Mouse (Mus musculus) liver, embryonic 11.5 days (tissue): Measurements from ENCODE around the gene Ntm. TPM values are rescaled to one million over a fixed set of nuclear protein-coding genes. Genes with fewer than 3 reads are reported as not detected.

Experiments
- ATAC-seq: fragments of 200-750 bp; cut with Nextera tagmentation; replicated peaks from 2 replicates; pipeline ENCODE4 v1.8.0; 2017; ENCODE audit warnings: moderate number of reproducible peaks, mild to moderate bottlenecking, moderate TSS enrichment, moderate library complexity; ENCODE audit not compliant: low FRiP score
- DNase-seq: peaks from one replicate; pipeline ENCODE4 v3.0.0-alpha.2; 2017; ENCODE audit warnings: low spot score
- H3K27ac ChIP-seq: fragments of 300-500 bp; sonication (generic); 2 replicates; pipeline ENCODE4 v1.5.1; 2014; ENCODE audit warnings: mild to moderate bottlenecking, low read depth, low read length, control low read depth
- H3K27me3 ChIP-seq: fragments of 300-500 bp; sonication (generic); replicated peaks from 2 replicates; pipeline ENCODE4 v1.6.1; 2014; ENCODE audit warnings: low read length, mixed read lengths; ENCODE audit not compliant: control insufficient read depth, insufficient read depth
- H3K36me3 ChIP-seq: fragments of 300-500 bp; sonication (generic); 2 replicates; pipeline ENCODE4 v1.6.1; 2014; ENCODE audit warnings: mild to moderate bottlenecking, low read length, moderate library complexity, mixed read lengths; ENCODE audit not compliant: control insufficient read depth, insufficient read depth
- H3K4me1 ChIP-seq: fragments of 300-500 bp; sonication (generic); replicated peaks from 2 replicates; pipeline ENCODE4 v1.6.1; 2014; ENCODE audit warnings: low read length, mixed read lengths; ENCODE audit not compliant: control insufficient read depth, insufficient read depth
- H3K4me2 ChIP-seq: fragments of 300-500 bp; sonication (generic); 2 replicates; pipeline ENCODE4 v1.6.1; 2014; ENCODE audit warnings: mild to moderate bottlenecking, control low read depth, moderate library complexity
- H3K4me3 ChIP-seq: fragments of 300-500 bp; sonication (generic); 2 replicates; pipeline ENCODE4 v1.5.1; 2014; ENCODE audit warnings: low read depth, low read length, control low read depth
- H3K9ac ChIP-seq: fragments of 300-500 bp; sonication (generic); 2 replicates; pipeline ENCODE4 v1.6.1; 2014; ENCODE audit warnings: low read depth, low read length, control low read depth
- H3K9me3 ChIP-seq: fragments of 300-500 bp; sonication (generic); 2 replicates; pipeline ENCODE4 v1.6.1; 2016; ENCODE audit warnings: low read length, inconsistent platforms, mixed read lengths; ENCODE audit not compliant: control insufficient read depth
- WGBS: fragments of 180-500 bp; shearing (Covaris S2); extraction: QIAGEN DNeasy Blood & Tissue Kit; methylation state at CpG from one replicate; pipeline ENCODE4 v1.1.7; 2014; 5-methylcytosine and 5-hydroxymethylcytosine counted together
- polyA plus RNA-seq: library from polyadenylated mRNA; unstranded; fragments of >200 nt; fragmentation: Nextera tagmentation; extraction: Ambion mirVana; gene quantifications from 2 replicates; pipeline ENCODE4 v1.2.1, GENCODE M21; 2014

The Ntm gene
- polyA plus RNA-seq, 1 experiment from 2014 or later = 4.4 TPM

DNA sequence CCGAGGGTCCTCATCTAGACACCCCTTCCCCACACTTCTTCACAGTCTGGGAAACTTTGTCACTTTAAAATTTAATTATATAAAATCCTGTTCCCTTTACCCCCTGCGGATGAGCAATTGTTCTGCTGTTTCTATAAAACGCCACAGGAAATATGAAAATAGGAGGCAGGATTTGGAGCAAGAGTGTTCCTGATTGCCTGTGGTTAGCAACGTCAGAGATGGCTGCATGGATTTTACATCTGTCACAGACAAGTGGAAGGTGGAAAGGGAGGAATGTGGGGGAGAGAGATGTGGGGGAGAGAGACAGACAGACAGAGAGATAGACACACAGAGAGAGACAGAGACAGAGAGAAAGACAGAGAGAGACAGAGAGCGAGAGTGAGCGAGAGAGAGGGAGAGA is 528.3 kb downstream of the Ntm start:
- Histone ChIP-seq H3K36me3 (no peaks in the 10 kb centered on the region), H3K4me3 (no peak overlapping the region), H3K4me2 (no peak overlapping the region), H3K9me3 (no peaks in the 10 kb centered on the region), H3K27ac (no peak overlapping the region), H3K4me1 (no peaks in the 10 kb centered on the region), H3K9ac (no peak overlapping the region), H3K27me3 (no peaks in the 10 kb centered on the region)
- WGBS = 38% methylated on average over 6 of the region's 6 CpGs
- no peak for DNase-seq
- no peak for ATAC-seq

- no peaks in the 10 kb centered on the region for H3K27me3 ChIP-seq
- ATAC-seq (no peak), DNase-seq (no peak)
- no peak overlapping the region for H3K4me2 ChIP-seq
- no peaks in the 10 kb centered on the region for H3K9me3 ChIP-seq
- no peak overlapping the region for H3K4me3 ChIP-seq
- no peaks in the 10 kb centered on the region for H3K4me1 ChIP-seq
- no peak overlapping the region for H3K9ac ChIP-seq
- no peaks in the 10 kb centered on the region for H3K36me3 ChIP-seq
- no peak overlapping the region for H3K27ac ChIP-seq
- 23% methylated on average over 4 of the region's 4 CpGs for WGBS
Measured at GRCm38 (mm10) chr9:29433910-29434309, 529.0 kb downstream of the Ntm start.

DNA sequence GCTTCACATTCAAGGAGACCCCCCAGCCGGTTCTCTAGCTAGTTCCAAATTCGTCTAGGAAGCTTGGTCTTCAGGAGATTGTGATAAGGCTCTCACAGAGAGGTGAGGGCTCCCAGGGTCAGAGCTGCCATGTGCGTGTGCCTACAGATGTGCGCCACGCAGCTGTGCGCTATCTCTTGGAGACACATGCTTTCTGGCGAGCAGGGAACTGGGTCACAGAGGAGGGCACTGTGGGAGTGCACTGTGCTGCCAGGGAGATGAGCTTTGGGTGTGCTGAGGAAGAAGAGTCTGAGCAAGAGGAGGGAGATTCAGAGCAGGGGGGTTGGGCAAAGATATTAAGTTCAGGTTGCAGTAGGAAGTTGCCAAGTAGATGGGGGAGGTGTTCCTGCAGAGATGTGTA is 529.8 kb downstream of the Ntm start:
- Histone ChIP-seq H3K36me3 (no peaks in the 10 kb centered on the region), H3K9ac (no peak overlapping the region), H3K4me2 (no peak overlapping the region), H3K4me1 (no peaks in the 10 kb centered on the region), H3K27me3 (no peaks in the 10 kb centered on the region), H3K9me3 (no peaks in the 10 kb centered on the region), H3K27ac (no peak overlapping the region), H3K4me3 (no peak overlapping the region)
- ATAC-seq (no peak), DNase-seq (no peak)
- 18% methylated on average over 7 of the region's 7 CpGs for WGBS

DNA sequence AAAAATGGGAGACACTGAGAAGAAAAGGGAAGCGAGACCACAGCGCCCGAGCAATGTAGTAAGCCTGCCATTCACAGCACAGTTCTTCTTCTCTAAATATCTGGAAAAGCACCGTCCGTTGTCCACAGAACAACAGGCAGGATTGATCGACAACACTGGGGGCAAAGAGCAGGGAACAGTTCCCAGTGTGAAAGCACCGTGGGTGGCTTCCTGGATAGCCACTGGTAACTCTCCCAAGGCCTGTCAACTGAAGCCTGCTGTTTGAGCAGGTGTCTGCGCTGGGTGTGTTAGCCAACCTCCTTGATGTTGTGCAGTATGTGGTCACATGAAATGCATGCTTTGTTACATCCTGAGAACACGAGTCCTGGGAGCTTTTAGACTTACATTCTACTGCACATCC is 531.4 kb downstream of the Ntm start:
- DNase-seq = no peak
- Histone ChIP-seq H3K9ac (no peak overlapping the region), H3K27ac (no peak overlapping the region), H3K4me3 (no peak overlapping the region), H3K27me3 (no peaks in the 10 kb centered on the region), H3K9me3 (no peaks in the 10 kb centered on the region), H3K36me3 (no peaks in the 10 kb centered on the region), H3K4me1 (no peaks in the 10 kb centered on the region), H3K4me2 (no peak overlapping the region)
- WGBS = 76% methylated on average over 9 of the region's 9 CpGs
- ATAC-seq = no peak

GRCm38 (mm10) chr9:29430189-29430588 is 532.8 kb downstream of the Ntm start:
- Histone ChIP-seq H3K27me3 (no peaks in the 10 kb centered on the region), H3K9ac (no peak overlapping the region), H3K9me3 (no peaks in the 10 kb centered on the region), H3K27ac (no peak overlapping the region), H3K4me1 (no peaks in the 10 kb centered on the region), H3K4me3 (no peak overlapping the region), H3K4me2 (no peak overlapping the region), H3K36me3 (no peaks in the 10 kb centered on the region)
- WGBS = 76% methylated on average over 3 of the region's 3 CpGs
- ATAC-seq = no peak
- DNase-seq = no peak

DNA sequence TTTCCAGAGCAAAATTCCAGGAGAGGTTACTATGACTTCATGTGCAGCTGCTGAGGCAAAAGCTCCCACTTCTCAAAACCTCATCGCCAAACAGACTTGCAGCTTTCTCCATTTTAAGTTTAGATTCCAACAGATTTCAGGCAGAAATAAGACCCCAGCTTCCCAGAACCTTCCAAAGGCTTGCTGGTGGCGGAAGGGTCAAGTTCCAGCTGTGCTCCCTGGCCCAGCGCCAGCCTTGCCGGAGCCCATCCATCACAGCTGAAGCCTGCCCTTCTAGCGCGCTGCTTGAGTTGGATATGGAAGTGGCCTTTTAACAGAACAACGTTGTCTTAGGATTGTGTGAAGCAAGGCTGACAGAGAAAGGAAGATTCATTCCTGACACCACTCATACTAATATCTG is 534.6 kb downstream of the Ntm start:
- Histone ChIP-seq H3K9ac (no peak overlapping the region), H3K27me3 (no peaks in the 10 kb centered on the region), H3K4me1 (no peaks in the 10 kb centered on the region), H3K4me2 (no peak overlapping the region), H3K9me3 (no peaks in the 10 kb centered on the region), H3K4me3 (no peak overlapping the region), H3K27ac (no peak overlapping the region), H3K36me3 (no peaks in the 10 kb centered on the region)
- WGBS = 40% methylated on average over 7 of the region's 7 CpGs
- ATAC-seq (no peak), DNase-seq (peak; percentile 34)

DNA sequence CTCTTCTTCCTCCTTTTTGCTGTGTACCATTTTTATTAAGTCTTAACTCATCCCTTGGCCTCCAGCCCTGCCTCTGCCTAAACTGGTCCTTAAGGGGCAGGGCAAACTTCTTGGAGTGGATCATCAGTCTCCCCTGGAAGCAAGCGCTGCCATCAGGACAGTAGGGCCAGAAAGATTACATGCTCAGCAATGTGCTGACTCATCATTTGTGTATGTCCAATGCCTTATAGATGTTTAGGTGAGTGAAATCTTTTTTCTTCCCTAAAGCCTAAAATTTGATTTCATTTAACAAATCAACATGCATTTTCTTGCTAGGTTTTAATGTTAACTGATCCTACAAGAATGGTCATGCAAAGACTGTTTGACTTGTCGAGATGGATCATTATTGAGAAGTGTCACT is 536.7 kb downstream of the Ntm start:
- no peaks in the 10 kb centered on the region for H3K9me3 ChIP-seq
- H3K4me3 ChIP-seq = no peak overlapping the region
- no peaks in the 10 kb centered on the region for H3K27me3 ChIP-seq
- no peak overlapping the region for H3K27ac ChIP-seq
- no peaks in the 10 kb centered on the region for H3K36me3 ChIP-seq
- H3K4me1 ChIP-seq = no peaks in the 10 kb centered on the region
- ATAC-seq = no peak
- 69% methylated on average over 2 of the region's 2 CpGs for WGBS
- H3K9ac ChIP-seq = no peak overlapping the region
- no peak overlapping the region for H3K4me2 ChIP-seq
- no peak for DNase-seq

GRCm38 (mm10) chr9:29415578-29415977 is 547.4 kb downstream of the Ntm start:
- ATAC-seq (no peak), DNase-seq (no peak)
- Histone ChIP-seq H3K27me3 (peaks cover 33% of the 10 kb centered on the region), H3K9ac (no peak overlapping the region), H3K4me1 (no peaks in the 10 kb centered on the region), H3K27ac (no peak overlapping the region), H3K9me3 (no peaks in the 10 kb centered on the region), H3K4me2 (no peak overlapping the region), H3K4me3 (no peak overlapping the region), H3K36me3 (no peaks in the 10 kb centered on the region)
- WGBS = 72% methylated on average over 2 of the region's 2 CpGs

DNA sequence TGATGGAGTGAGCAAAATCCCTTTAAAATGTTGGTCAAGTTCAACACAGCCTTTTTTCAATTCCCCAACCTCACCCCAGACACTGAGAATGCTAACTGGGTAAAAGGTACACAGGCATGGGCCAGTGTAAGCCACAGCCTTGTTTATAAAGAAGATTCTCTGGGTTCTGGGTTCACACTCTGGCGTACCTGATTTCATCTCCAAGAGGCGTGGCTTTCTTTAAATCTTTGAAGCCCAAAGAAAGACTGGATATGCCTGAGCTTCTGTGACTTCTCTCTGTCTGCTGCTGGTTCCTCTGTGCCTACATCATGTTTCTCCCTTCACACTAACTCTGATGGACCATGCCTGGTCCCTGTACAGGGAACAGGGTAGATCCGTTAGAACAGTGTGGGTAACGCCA is 549.8 kb downstream of the Ntm start:
- H3K27ac ChIP-seq = no peak overlapping the region
- H3K27me3 ChIP-seq = peaks cover 33% of the 10 kb centered on the region
- no peaks in the 10 kb centered on the region for H3K9me3 ChIP-seq
- no peaks in the 10 kb centered on the region for H3K36me3 ChIP-seq
- H3K9ac ChIP-seq = no peak overlapping the region
- DNase-seq = no peak
- WGBS = 62% methylated on average over 4 of the region's 4 CpGs
- no peaks in the 10 kb centered on the region for H3K4me1 ChIP-seq
- no peak for ATAC-seq
- H3K4me2 ChIP-seq = no peak overlapping the region
- no peak overlapping the region for H3K4me3 ChIP-seq
